Mouse (Mus musculus): ENCODE measurements at regions not wholly inside any gene's neighbourhood (a gene's known extent, or its start where the extent isn't known, plus 50 kb on each side); places are given as distances from the start of the nearest gene placed in this dataset.

GRCm38 (mm10) chr3:18937333-18938122, 690.9 kb downstream of the 1700064H15Rik start:
- no peak for DNase-seq

- DNase-seq = peak; percentile 18
These were observed 686.9 kb downstream of the 1700064H15Rik start for GRCm38 (mm10) chr3:18941301-18942177.

- DNase-seq = no peak
These were observed 668.1 kb downstream of the 1700064H15Rik start for GRCm38 (mm10) chr3:18960341-18960740.

- DNase-seq = no peak
These were observed 639.8 kb downstream of the 1700064H15Rik start for GRCm38 (mm10) chr3:18988662-18989061.

- DNase-seq = peak; percentile 8
These were observed 638.8 kb downstream of the 1700064H15Rik start for GRCm38 (mm10) chr3:18989577-18990240.

- no peak for DNase-seq
These were observed 628.3 kb downstream of the 1700064H15Rik start for GRCm38 (mm10) chr3:19000179-19000578.

- DNase-seq = no peak
These were observed 626.4 kb downstream of the 1700064H15Rik start for GRCm38 (mm10) chr3:19002056-19002455.

- no peak for DNase-seq
These were observed 623.7 kb downstream of the 1700064H15Rik start for GRCm38 (mm10) chr3:19004792-19005191.

- no peak for DNase-seq
These were observed 583.9 kb downstream of the 1700064H15Rik start for GRCm38 (mm10) chr3:19044566-19044965.

- no peak for DNase-seq
These were observed 582.5 kb downstream of the 1700064H15Rik start for GRCm38 (mm10) chr3:19045933-19046332.

- DNase-seq = no peak
These were observed 581.9 kb downstream of the 1700064H15Rik start for GRCm38 (mm10) chr3:19046610-19047009.

GRCm38 (mm10) chr3:19055961-19056360, 572.5 kb downstream of the 1700064H15Rik start:
- DNase-seq = no peak

GRCm38 (mm10) chr3:19056623-19057022, 571.9 kb downstream of the 1700064H15Rik start:
- no peak for DNase-seq

GRCm38 (mm10) chr3:19059906-19060870, 568.3 kb downstream of the 1700064H15Rik start:
- DNase-seq = no peak

GRCm38 (mm10) chr3:19061488-19062248, 566.8 kb downstream of the 1700064H15Rik start:
- no peak for DNase-seq

- no peak for DNase-seq
These were observed 566.1 kb downstream of the 1700064H15Rik start for GRCm38 (mm10) chr3:19062249-19062859.

- DNase-seq = no peak
These were observed 561.2 kb downstream of the 1700064H15Rik start for GRCm38 (mm10) chr3:19067141-19067757.
